Mouse (Mus musculus): ENCODE measurements around the gene Rnf43. TPM values are rescaled to one million over a fixed set of nuclear protein-coding genes. Genes with fewer than 3 reads are reported as not detected.

Gene Rnf43
- total RNA-seq, 1 experiment from 2014 or later, result 0.27 TPM

- ATAC-seq (replicated peaks; ENCODE audit: low read depth, poor library complexity, severe bottlenecking), result no peak
These were observed 117.6 kb downstream of the Rnf43 start for GRCm38 (mm10) chr11:87780130-87780529.

Other genes starting within 250 kb of the Rnf43 start
- not detected in 2 replicates for gene Gm11492, start 96.1 kb upstream of the Rnf43 start, total RNA-seq (2017)
- 5.9 and 16.5 TPM in 2 replicates for gene Sept4, start 93.8 kb upstream of the Rnf43 start, total RNA-seq (2017)
- gene Mtmr4, start 70.6 kb upstream of the Rnf43 start, total RNA-seq (2017), result 18.8 and 21.5 TPM in 2 replicates
- gene Hsf5, start 45.6 kb upstream of the Rnf43 start, total RNA-seq (2017), result 0.15 TPM in 1 of 2 replicates, not detected in the other
- gene Supt4a, start 74.8 kb downstream of the Rnf43 start, total RNA-seq (2017), result 68.7 and 71.2 TPM in 2 replicates
- gene Tspoap1, start 97.8 kb downstream of the Rnf43 start, total RNA-seq (2017), result 8.4 and 12.0 TPM in 2 replicates
- 1,506 and 1,797 TPM in 2 replicates for gene Mpo, start 130.9 kb downstream of the Rnf43 start, total RNA-seq (2017)
- not detected in 2 replicates for gene Lpo, start 165.6 kb downstream of the Rnf43 start, total RNA-seq (2017)
- gene Mks1, start 190.5 kb downstream of the Rnf43 start, total RNA-seq (2017), result 3.9 and 5.3 TPM in 2 replicates
- 0.73 and 1.8 TPM in 2 replicates for gene Epx, start 212.8 kb downstream of the Rnf43 start, total RNA-seq (2017)
- not detected in 2 replicates for gene Olfr462, start 229.5 kb downstream of the Rnf43 start, total RNA-seq (2017)
- gene Olfr463, start 234.7 kb downstream of the Rnf43 start, total RNA-seq (2017), result not detected in 2 replicates

Data from common myeloid progenitor, adult 5-6 weeks (primary cell).